Mouse (Mus musculus): ENCODE measurements around the gene Large1.

- TF ChIP-seq EP300 (IDR thresholded peaks at IDR 0.05; ENCODE audit: low read depth) = no peak
- no peak for TF ChIP-seq CTCF (IDR thresholded peaks at IDR 0.05; ENCODE audit: low read depth)
These were observed 335.1 kb downstream of the Large1 start for GRCm38 (mm10) chr8:73018241-73018640.
